Mouse (Mus musculus): ENCODE measurements around the gene Kcng1.

The Kcng1 gene

GRCm38 (mm10) chr2:168213788-168214397 lies 67.6 kb downstream of the Kcng1 start:
- DNase-seq (ENCODE audit: extremely low spot score, low spot score) = no peak
